Mouse (Mus musculus) MEL (cell line): ENCODE measurements around the gene Calm3. TPM values are rescaled to one million over a fixed set of nuclear protein-coding genes. Genes with fewer than 3 reads are reported as not detected.

ENCODE experiments used
- DNase-seq: peaks from one replicate; pipeline ENCODE4 v3.0.0; 2011; ENCODE audit warnings: low read depth, low spot score
- H3K27ac ChIP-seq: 2 replicates; pipeline ENCODE4 v1.5.1; 2012; ENCODE audit warnings: low read depth, mild to moderate bottlenecking, control low read depth, low read length, moderate library complexity; ENCODE audit not compliant: control insufficient read depth
- H3K27me3 ChIP-seq, 2 experiments: fragments of 150-350 bp in 1 of 2; sonication (generic) in 1 of 2; 2 replicates each; pipeline ENCODE4 v1.6.1; 2012; ENCODE audit warnings: low read length in 2 of 2, mild to moderate bottlenecking in 2 of 2, improper control_type of control experiment in 1 of 2, moderate library complexity in 1 of 2; ENCODE audit not compliant: insufficient read depth in 2 of 2, control insufficient read depth in 1 of 2
- H3K36me3 ChIP-seq, 2 experiments: 2 replicates each; pipeline ENCODE4 v1.6.1; 2012 to 2014; ENCODE audit warnings: low read length in 2 of 2, improper control_type of control experiment in 1 of 2, inconsistent platforms in 1 of 2, mild to moderate bottlenecking in 1 of 2; ENCODE audit not compliant: insufficient read depth in 2 of 2, control insufficient read depth in 1 of 2
- H3K4me1 ChIP-seq, 2 experiments: fragments of 150-350 bp in 1 of 2; sonication (generic) in 1 of 2; 2 replicates each; pipeline ENCODE4 v1.6.1; 2012; ENCODE audit warnings: low read length in 2 of 2, improper control_type of control experiment in 1 of 2, mild to moderate bottlenecking in 1 of 2; ENCODE audit not compliant: insufficient read depth in 2 of 2, control insufficient read depth in 1 of 2
- H3K4me3 ChIP-seq, 2 experiments: fragments of 150-350 bp in 1 of 2; sonication (generic) in 1 of 2; 2 replicates each; pipeline ENCODE4 v1.5.1; 2012; ENCODE audit warnings: low read depth in 2 of 2, low read length in 2 of 2, mild to moderate bottlenecking in 2 of 2, moderate library complexity in 2 of 2, control low read depth in 1 of 2, improper control_type of control experiment in 1 of 2; ENCODE audit not compliant: control insufficient read depth in 1 of 2, insufficient read depth in 1 of 2
- H3K79me2 ChIP-seq: 2 replicates; pipeline ENCODE4 v1.6.1; 2012; ENCODE audit warnings: mild to moderate bottlenecking, low read length, moderate library complexity; ENCODE audit not compliant: control insufficient read depth, poor library complexity, insufficient read depth
- H3K9ac ChIP-seq: 2 replicates; pipeline ENCODE4 v1.6.1; 2012; ENCODE audit warnings: low read depth, mild to moderate bottlenecking, control low read depth, low read length, moderate library complexity; ENCODE audit not compliant: control insufficient read depth, poor library complexity, severe bottlenecking
- H3K9me3 ChIP-seq: fragments of 150-350 bp; sonication (generic); replicated peaks from 2 replicates; pipeline ENCODE4 v1.6.1; 2012; ENCODE audit warnings: mild to moderate bottlenecking, low read length, improper control_type of control experiment, moderate library complexity; ENCODE audit not compliant: insufficient read depth
- BHLHE40 ChIP-seq: IDR thresholded peaks from 2 replicates; pipeline ENCODE4 v1.6.1; 2012; ENCODE audit warnings: low read depth, mild to moderate bottlenecking, inconsistent platforms, low read length, improper control_type of control experiment, borderline replicate concordance
- CTCF ChIP-seq, 3 experiments: IDR thresholded peaks in 2 of 3; conservative IDR thresholded peaks in 1 of 3; 2 replicates each; pipeline ENCODE4 v1.5.1; 2011 to 2012; ENCODE audit warnings: low read length in 3 of 3, low read depth in 2 of 3, mild to moderate bottlenecking in 2 of 3, improper control_type of control experiment in 1 of 3, inconsistent platforms in 1 of 3, mixed read lengths in 1 of 3, moderate library complexity in 1 of 3; ENCODE audit not compliant: control insufficient read depth in 1 of 3, insufficient read depth in 1 of 3, poor library complexity in 1 of 3, severe bottlenecking in 1 of 3
- ELF1 ChIP-seq: IDR thresholded peaks from 2 replicates; pipeline ENCODE4 v1.6.1; 2014; ENCODE audit warnings: low read depth, mild to moderate bottlenecking, inconsistent platforms, low read length, improper control_type of control experiment, moderate library complexity
- GATA1 ChIP-seq: IDR thresholded peaks from 2 replicates; pipeline ENCODE4 v1.6.1; 2011; ENCODE audit warnings: low read depth, low read length, improper control_type of control experiment
- MAZ ChIP-seq: IDR thresholded peaks from 2 replicates; pipeline ENCODE4 v1.6.1; 2012; ENCODE audit warnings: low read depth, mild to moderate bottlenecking, inconsistent platforms, low read length, improper control_type of control experiment
- MYB ChIP-seq: IDR thresholded peaks from 2 replicates; pipeline ENCODE4 v1.6.1; 2011; ENCODE audit warnings: mild to moderate bottlenecking, low read depth, low read length, improper control_type of control experiment
- NELFE ChIP-seq: IDR thresholded peaks from 2 replicates; pipeline ENCODE4 v1.6.1; 2011; ENCODE audit warnings: low read depth, low read length, improper control_type of control experiment
- NRF1 ChIP-seq: IDR thresholded peaks from 2 replicates; pipeline ENCODE4 v1.6.1; 2014; ENCODE audit warnings: low read depth, mild to moderate bottlenecking, inconsistent platforms, low read length, improper control_type of control experiment, moderate library complexity; ENCODE audit not compliant: poor library complexity, insufficient read depth, severe bottlenecking
- POLR2A ChIP-seq, 2 experiments: IDR thresholded peaks; 2 replicates each; pipeline ENCODE4 v1.6.1; 2011 to 2012; ENCODE audit warnings: low read length in 2 of 2, mild to moderate bottlenecking in 2 of 2, control low read depth in 1 of 2, improper control_type of control experiment in 1 of 2, low read depth in 1 of 2, moderate library complexity in 1 of 2; ENCODE audit not compliant: control insufficient read depth in 1 of 2, insufficient read depth in 1 of 2, poor library complexity in 1 of 2
- POLR2AphosphoS2 ChIP-seq: IDR thresholded peaks from 2 replicates; pipeline ENCODE4 v1.6.1; 2011; ENCODE audit warnings: low read length, improper control_type of control experiment
- RAD21 ChIP-seq: IDR thresholded peaks from 2 replicates; pipeline ENCODE4 v1.6.1; 2011; ENCODE audit warnings: mild to moderate bottlenecking, low read depth, low read length, improper control_type of control experiment
- SIN3A ChIP-seq: IDR thresholded peaks from 2 replicates; pipeline ENCODE4 v1.6.1; 2012; ENCODE audit warnings: low read length, improper control_type of control experiment, inconsistent platforms
- SMC3 ChIP-seq: IDR thresholded peaks from 2 replicates; pipeline ENCODE4 v1.6.1; 2011; ENCODE audit warnings: low read depth, low read length, improper control_type of control experiment
- TCF12 ChIP-seq: IDR thresholded peaks from 2 replicates; pipeline ENCODE4 v1.6.1; 2014; ENCODE audit warnings: low read depth, mild to moderate bottlenecking, inconsistent platforms, low read length, improper control_type of control experiment, moderate library complexity
- ZKSCAN1 ChIP-seq: IDR thresholded peaks from 2 replicates; pipeline ENCODE4 v1.6.1; 2012; ENCODE audit warnings: low read depth, mild to moderate bottlenecking, inconsistent platforms, low read length, improper control_type of control experiment, moderate library complexity
- ZMIZ1 ChIP-seq: IDR thresholded peaks from 2 replicates; pipeline ENCODE4 v1.6.1; 2012; ENCODE audit warnings: low read depth, mild to moderate bottlenecking, inconsistent platforms, low read length, improper control_type of control experiment, moderate library complexity
- polyA plus RNA-seq, 2 experiments: library from polyadenylated mRNA; stranded (reverse) in 1 of 2; unstranded in 1 of 2; fragments of >175 nt in 1 of 2; fragments of >200 nt in 1 of 2; gene quantifications; 2 replicates each; pipeline versions ENCODE4 v1.2.1 to v1.2.4; 2012; ENCODE audit warnings: low replicate concordance in 2 of 2, low read depth in 1 of 2; ENCODE audit not compliant: insufficient read length in 2 of 2, insufficient read depth in 1 of 2, missing spikeins in 1 of 2
- total RNA-seq: library from RNA; depleted of rRNA; stranded (reverse); fragments of 300-350 nt; gene quantifications from 2 replicates; pipeline ENCODE4 v1.2.3, GENCODE M21; 2012

Gene Calm3
- total and polyA plus RNA-seq, 3 experiments: 482 to 1,030 (median 515) TPM

DNA sequence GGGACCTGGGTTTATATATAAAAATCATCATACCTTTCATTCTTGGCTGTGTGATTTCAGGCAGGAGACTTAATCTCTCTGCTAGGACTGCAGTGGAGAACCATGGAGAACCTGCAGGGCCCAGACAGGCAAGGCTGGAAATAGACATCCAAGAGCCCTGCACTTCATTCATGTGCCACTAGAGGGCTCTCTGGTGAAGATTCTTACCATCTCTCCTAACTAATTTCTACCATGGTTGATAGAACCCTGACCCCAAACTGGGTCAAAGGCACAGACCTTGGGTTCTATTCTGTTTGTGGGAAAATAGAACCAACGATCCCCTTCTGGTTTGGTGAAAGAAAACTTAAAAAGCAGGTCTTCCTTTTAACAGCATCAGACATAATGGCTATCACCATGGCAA, 6.9 kb upstream of the Calm3 start:
- Histone ChIP-seq H3K79me2 (no peaks in the 10 kb centered on the region), H3K4me1 (no peaks in the 10 kb centered on the region; a peak in 1 of 4 replicates), H3K9ac (no peak overlapping the region), H3K27ac (no peak overlapping the region), H3K9me3 (no peaks in the 10 kb centered on the region), H3K27me3 (no peaks in the 10 kb centered on the region), H3K4me3 (no peak overlapping the region), H3K36me3 (no peaks in the 10 kb centered on the region)
- TF ChIP-seq RAD21: peak; percentile 26
- peak; percentile 56 to 88 (median 76) for TF ChIP-seq CTCF (IDR thresholded peaks at IDR 0.05 in 2 of 3, conservative IDR thresholded peaks at IDR 0.05 in 1 of 3; ENCODE audit: control insufficient read depth in 1 of 3, insufficient read depth in 1 of 3, low read depth in 2 of 3, low read length in 3 of 3, poor library complexity in 1 of 3, severe bottlenecking in 1 of 3)
- no peak for TF ChIP-seq ELF1
- TF ChIP-seq SMC3: peak; percentile 56
- DNase-seq: peak; percentile 79

DNA sequence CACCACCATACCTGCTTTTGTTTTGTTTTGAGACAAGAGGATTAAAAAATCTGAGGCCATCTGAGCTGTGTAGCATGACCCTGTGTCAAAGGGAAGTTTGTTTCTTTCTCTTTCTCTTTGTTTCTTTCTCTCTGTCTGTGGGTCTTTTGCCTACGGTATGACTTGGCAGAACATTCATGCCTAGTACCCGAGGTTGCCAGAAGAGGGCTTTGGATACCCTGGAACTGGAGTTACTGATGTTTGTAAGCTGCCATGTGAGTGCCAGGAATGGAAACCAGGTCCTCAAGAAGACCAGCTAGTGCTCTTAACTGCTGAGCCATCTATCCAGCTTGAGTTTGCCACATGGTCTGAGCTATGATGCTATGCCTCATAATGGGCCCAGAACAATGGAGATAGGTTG, 4.4 kb upstream of the Calm3 start:
- TF ChIP-seq ZKSCAN1: no peak
- no peak for TF ChIP-seq MYB
- peak in 2 of 3 experiments; percentile 28; a peak in 4 of 6 replicates for TF ChIP-seq CTCF (IDR thresholded peaks at IDR 0.05 in 2 of 3, conservative IDR thresholded peaks at IDR 0.05 in 1 of 3; ENCODE audit: control insufficient read depth in 1 of 3, insufficient read depth in 1 of 3, low read depth in 2 of 3, low read length in 3 of 3, poor library complexity in 1 of 3, severe bottlenecking in 1 of 3)
- no peak for TF ChIP-seq SIN3A
- no peak for TF ChIP-seq TCF12
- TF ChIP-seq RAD21: no peak
- no peak for TF ChIP-seq NRF1
- TF ChIP-seq SMC3: peak; percentile 15; the same call in 1 of the 2 replicates
- Histone ChIP-seq H3K27ac (no peak overlapping the region), H3K4me1 (peaks cover 0 to 3% of the 10 kb centered on the region in 2 experiments; a peak in 2 of 4 replicates), H3K27me3 (no peaks in the 10 kb centered on the region), H3K9me3 (no peaks in the 10 kb centered on the region), H3K4me3 (no peak overlapping the region), H3K36me3 (peaks cover 0 to 2% of the 10 kb centered on the region in 2 experiments; a peak in 1 of 4 replicates), H3K9ac (no peak overlapping the region), H3K79me2 (peaks cover 4% of the 10 kb centered on the region)
- DNase-seq: peak; percentile 65

DNA sequence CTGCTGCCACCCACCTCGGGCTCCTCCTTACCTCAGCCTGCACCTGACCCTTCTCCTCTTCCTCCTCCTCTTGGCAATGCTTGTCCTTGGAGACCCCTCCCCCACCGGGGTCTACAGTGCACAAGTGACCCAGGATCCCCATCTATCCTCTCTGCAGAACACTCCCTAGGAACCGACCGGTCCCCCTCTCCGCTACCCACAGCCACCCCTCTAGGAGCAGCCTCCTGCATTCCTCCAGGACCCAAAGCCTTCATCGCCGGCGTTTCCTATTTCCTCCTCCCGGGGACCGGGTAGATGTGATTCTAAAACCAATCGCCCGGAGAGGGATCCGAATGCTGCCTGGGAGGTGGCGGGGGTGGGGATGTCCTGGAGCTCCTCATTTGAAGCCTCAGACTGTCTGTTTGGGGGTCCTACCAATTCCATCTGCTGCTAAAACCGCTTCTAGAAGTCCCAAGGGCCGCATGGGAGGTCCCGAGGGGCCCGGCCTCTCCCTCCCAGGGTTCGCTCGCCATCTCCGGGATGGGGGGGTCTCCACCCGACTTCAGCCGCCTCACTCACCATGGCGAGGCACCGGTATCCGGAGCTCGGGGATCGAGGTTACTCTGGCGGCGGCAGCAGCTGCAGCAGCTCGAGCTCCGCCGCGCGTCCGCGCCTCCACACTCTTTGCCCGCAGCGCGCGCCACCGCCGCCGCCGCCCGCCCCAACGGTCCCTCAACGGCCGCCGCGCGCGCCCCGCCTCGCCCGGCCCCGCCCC, 454 bp downstream of the Calm3 start:
- H3K4me3 ChIP-seq: peak overlapping the region; percentile 84 to 96
- no peak for TF ChIP-seq TCF12
- TF ChIP-seq MAZ: no peak; the same call in 1 of the 2 replicates
- TF ChIP-seq POLR2A (IDR thresholded peaks at IDR 0.05; ENCODE audit: control insufficient read depth in 1 of 2, insufficient read depth in 1 of 2, low read depth in 1 of 2, low read length in 2 of 2, poor library complexity in 1 of 2): peak; percentile 73 to 77; a peak in 2 of 4 replicates
- no peak for TF ChIP-seq BHLHE40
- TF ChIP-seq POLR2AphosphoS2: peak; percentile 63; the same call in 1 of the 2 replicates
- TF ChIP-seq NELFE: peak; percentile 85
- TF ChIP-seq ZMIZ1: peak; percentile 59; the same call in 1 of the 2 replicates
- TF ChIP-seq ELF1: no peak
- peak; percentile 98 for TF ChIP-seq MYB
- TF ChIP-seq GATA1: no peak
- peaks cover 43% of the 10 kb centered on the region for H3K79me2 ChIP-seq
- no peaks in the 10 kb centered on the region for H3K9me3 ChIP-seq
- peak overlapping the region; percentile 82 for H3K27ac ChIP-seq
- peaks cover 0 to 13% of the 10 kb centered on the region in 2 experiments; a peak in 2 of 4 replicates for H3K36me3 ChIP-seq
- DNase-seq: peak; percentile 37
- H3K4me1 ChIP-seq: peaks cover 0 to 13% of the 10 kb centered on the region in 2 experiments; a peak in 3 of 4 replicates
- H3K27me3 ChIP-seq: no peaks in the 10 kb centered on the region
- peak overlapping the region; percentile 95 for H3K9ac ChIP-seq
